Mouse (Mus musculus): ENCODE measurements around the gene Gm9918. TPM values are rescaled to one million over a fixed set of nuclear protein-coding genes. Genes with fewer than 3 reads are reported as not detected.
A peak's percentile ranks its signal among the peaks of the same experiment; 100 is the strongest.

Gm9918 gene
- polyA plus RNA-seq, 1 experiment from 2014 or later: 0.49 TPM

DNA sequence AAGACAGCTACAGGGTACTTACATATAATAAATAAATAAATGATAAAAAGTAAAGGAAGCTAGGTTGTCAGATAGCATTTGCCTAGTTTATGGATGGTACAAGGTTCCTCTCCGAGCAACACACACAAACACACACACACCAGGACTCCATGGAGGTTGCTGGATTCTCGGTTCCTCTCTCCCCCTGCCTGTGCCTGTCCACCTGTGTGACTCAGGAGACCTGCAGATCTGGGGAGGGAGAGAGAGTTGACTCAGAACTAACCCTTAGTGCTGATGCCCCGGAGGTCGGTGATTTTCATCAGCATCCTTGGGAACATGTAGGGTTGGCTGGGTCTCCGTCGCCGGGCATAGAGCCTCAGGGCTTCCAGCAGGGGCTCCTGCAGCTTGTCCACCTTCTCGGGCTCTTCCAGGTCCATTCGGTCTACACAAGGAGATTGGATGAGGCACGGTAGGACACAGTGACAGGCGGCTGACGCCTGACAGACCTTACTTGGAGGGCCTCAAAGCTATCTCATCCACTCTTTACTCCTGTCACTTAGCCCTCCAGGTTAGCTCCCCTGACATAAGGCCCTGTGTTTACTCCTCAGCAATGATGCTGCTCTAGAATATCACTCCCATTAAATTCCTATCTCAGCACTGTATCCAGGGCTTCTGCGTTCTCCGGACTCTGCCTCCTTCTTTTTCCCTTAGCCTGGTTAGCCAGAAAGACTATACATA lies 31.7 kb upstream of the Gm9918 start:
- ATAC-seq (ENCODE audit: low FRiP score): peak; percentile 4; the same call in 1 of the 2 replicates
- Histone ChIP-seq H3K4me3 (no peak overlapping the region), H3K9me3 (replicated peaks) (no peaks in the 10 kb centered on the region), H3K27ac (no peak overlapping the region), H3K9ac (no peak overlapping the region), H3K36me3 (no peaks in the 10 kb centered on the region), H3K4me1 (peaks cover 18% of the 10 kb centered on the region), H3K4me2 (replicated peaks) (no peak overlapping the region), H3K27me3 (peaks cover 39% of the 10 kb centered on the region)
- WGBS: 94% methylated on average over 14 of the region's 14 CpGs

DNA sequence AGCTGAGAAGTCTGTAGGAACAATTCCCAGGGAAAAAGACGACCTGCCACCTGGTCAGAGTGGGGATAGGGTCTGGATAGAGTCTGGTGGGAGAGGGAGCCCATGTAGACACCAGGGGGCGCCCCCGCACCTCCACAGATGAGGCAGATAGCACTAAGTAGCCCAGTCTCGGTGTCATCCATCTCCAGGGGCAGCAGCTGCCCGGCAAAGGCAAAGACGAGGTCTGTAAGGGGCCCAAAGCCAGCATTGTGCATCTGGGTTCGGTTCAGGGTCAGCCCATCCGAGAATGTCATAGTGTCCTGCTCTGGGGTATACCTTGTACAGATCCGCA lies 31.1 kb upstream of the Gm9918 start:
- Histone ChIP-seq H3K9me3 (replicated peaks) (no peaks in the 10 kb centered on the region), H3K9ac (no peak overlapping the region), H3K4me1 (peaks cover 19% of the 10 kb centered on the region), H3K36me3 (no peaks in the 10 kb centered on the region), H3K4me2 (replicated peaks) (no peak overlapping the region), H3K4me3 (no peak overlapping the region), H3K27ac (no peak overlapping the region), H3K27me3 (peaks cover 44% of the 10 kb centered on the region)
- 8% methylated on average over 9 of the region's 9 CpGs for WGBS
- ATAC-seq (ENCODE audit: low FRiP score): peak; percentile 77

DNA sequence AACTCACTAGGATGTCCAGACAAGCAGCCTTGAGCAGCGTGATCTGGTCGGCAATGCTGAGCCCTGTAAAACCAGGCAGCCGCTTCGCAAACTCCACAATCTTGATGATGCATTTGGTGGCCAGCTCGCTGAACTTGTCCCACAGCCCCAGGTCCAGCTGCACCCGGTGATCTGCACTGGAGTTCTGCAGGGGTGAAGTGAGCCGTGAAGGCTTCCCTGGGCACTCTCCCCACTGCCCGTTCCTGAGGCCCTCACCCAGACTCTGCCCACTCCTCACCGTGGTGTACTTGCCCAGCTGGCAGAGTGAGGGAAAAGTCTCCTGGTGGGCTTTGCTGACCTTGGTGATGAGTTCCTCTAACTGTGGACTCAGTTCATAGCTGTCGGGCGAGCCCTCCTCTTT lies 30.5 kb upstream of the Gm9918 start:
- H3K36me3 ChIP-seq: no peaks in the 10 kb centered on the region
- no peak overlapping the region for H3K4me2 ChIP-seq (replicated peaks)
- H3K9me3 ChIP-seq (replicated peaks): no peaks in the 10 kb centered on the region
- no peak overlapping the region for H3K27ac ChIP-seq
- no peak overlapping the region for H3K9ac ChIP-seq
- peaks cover 21% of the 10 kb centered on the region for H3K4me1 ChIP-seq
- no peak for ATAC-seq (ENCODE audit: low FRiP score)
- no peak overlapping the region for H3K4me3 ChIP-seq
- peaks cover 50% of the 10 kb centered on the region for H3K27me3 ChIP-seq
- 77% methylated on average over 11 of the region's 11 CpGs for WGBS

DNA sequence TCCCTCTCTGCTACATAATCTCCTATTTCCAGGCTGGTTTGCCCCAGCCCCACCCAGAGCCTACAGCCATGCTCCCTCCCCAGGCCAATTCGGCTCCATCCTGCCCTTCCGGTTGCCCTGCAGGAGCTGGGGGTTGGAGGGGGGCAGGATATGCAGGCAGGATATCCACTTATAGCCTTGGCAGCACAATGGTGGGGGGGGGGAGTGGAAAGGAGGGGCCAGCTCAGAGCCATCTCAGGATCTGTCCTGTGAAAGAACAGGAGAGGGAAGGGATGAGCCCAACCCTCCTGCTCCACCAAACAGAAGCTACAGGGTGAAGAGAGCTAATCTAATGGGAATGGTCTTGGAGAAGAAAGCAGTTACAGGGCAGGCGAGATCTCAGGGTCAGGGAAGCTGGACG lies 29.8 kb upstream of the Gm9918 start:
- Histone ChIP-seq H3K27ac (no peak overlapping the region), H3K9ac (no peak overlapping the region), H3K4me1 (peaks cover 21% of the 10 kb centered on the region), H3K4me2 (replicated peaks) (no peak overlapping the region), H3K27me3 (peaks cover 57% of the 10 kb centered on the region), H3K4me3 (no peak overlapping the region), H3K9me3 (replicated peaks) (no peaks in the 10 kb centered on the region), H3K36me3 (no peaks in the 10 kb centered on the region)
- WGBS: 78% methylated on average over 4 of the region's 4 CpGs
- ATAC-seq (ENCODE audit: low FRiP score): no peak

DNA sequence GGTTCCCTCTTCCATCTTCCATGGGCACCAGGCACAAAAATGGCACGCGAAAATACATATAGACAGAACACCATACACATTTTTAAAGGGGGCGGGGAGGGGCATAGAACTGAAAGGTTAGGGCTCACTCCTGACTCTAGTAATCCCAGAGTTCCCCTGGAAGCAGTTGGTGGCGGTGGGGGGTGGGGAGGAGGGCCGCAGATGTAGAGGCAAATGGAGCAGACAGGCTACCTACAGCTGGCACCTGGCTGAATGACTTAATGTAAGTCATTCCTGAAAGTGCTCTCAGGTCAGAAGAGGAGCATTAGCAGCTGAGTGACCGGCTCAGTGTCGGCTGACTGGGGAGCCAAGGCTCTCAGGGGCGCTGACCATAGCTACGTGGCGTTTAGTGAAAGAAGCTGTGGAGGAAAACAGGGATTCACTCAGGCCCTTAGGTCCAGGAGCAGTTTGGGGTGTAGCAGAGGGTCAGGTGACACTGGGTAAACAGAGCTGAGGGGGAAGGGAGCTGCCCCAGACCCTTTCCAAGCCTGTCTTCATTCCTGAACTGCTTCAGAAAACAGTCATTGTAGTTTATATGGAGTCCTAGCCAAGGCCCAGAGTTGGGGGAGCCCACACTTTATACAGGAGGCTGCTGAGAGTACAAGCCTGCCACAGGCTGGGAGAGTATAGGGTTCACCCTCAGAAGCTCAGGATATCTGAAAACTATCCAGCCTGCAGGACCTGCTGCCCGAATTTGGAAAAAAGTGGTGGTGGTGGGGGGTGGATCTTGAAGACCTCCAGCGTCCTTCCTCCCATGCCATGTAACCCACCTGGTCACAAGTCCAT lies 27.7 kb upstream of the Gm9918 start:
- WGBS: 34% methylated on average over 12 of the region's 12 CpGs
- no peak overlapping the region for H3K9ac ChIP-seq
- H3K4me2 ChIP-seq (replicated peaks): no peak overlapping the region

DNA sequence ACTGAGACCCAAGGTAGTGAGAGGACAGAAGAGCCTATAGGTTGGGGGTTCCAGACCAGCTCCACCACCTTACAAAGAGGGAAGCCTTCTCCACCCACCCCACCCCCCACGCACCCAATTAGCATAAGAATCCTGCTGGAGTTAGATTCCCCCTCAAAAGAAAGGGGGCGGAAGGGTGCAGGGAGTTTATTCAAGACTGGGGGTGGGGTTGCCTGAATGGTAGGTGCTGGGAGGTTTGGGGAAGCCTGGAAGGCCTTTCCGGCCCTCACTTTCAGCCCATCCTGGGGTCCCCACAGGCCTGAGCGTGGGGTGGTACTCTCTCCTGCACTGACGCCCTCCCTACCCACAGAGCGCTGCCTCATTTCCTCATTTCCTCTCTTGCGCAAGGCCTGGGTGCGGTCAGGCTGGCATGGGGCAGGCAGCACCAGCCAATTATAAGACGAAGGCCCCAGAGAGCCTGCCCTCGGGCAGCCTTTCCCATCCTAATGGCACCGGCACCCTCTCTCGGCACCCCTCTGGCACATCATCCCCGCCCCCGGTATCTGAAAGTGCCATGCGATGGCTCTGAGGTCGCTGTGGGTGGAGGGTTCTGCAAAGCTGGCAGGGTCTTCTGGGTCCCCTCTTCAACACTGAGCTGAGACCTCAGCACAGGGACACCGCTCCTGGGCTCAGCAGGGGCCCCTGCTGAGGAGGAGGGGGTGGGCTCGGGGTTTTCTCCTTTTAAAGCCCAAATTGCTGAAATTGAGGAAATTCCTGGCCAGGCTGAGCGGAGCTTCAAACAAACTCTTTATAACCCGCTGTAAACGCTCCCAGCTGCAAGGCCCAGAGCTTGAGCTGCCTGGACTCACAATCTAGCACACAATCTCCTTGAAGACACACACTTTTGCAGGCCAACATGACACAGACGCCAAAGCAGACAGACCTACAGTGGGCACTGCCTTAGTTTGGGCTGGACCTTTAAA lies 26.9 kb upstream of the Gm9918 start:
- no peak for ATAC-seq (ENCODE audit: low FRiP score)
- 0 out of 2 replicates have a peak overlapping the region, but pooled peaks have one; percentile 1 for H3K4me3 ChIP-seq
- 11% methylated on average over 22 of the region's 22 CpGs for WGBS
- no peaks in the 10 kb centered on the region for H3K36me3 ChIP-seq
- H3K27ac ChIP-seq: no peak overlapping the region
- peaks cover 83% of the 10 kb centered on the region for H3K27me3 ChIP-seq
- H3K4me1 ChIP-seq: peaks cover 41% of the 10 kb centered on the region
- H3K9ac ChIP-seq: peak overlapping the region; percentile 1
- H3K9me3 ChIP-seq (replicated peaks): no peaks in the 10 kb centered on the region
- H3K4me2 ChIP-seq (replicated peaks): peak overlapping the region; percentile 27

More for the DNA sequence above, 27.7 kb upstream of the Gm9918 start:
- no peak overlapping the region for H3K27ac ChIP-seq
- peaks cover 35% of the 10 kb centered on the region for H3K4me1 ChIP-seq
- no peaks in the 10 kb centered on the region for H3K9me3 ChIP-seq (replicated peaks)
- no peaks in the 10 kb centered on the region for H3K36me3 ChIP-seq
- H3K27me3 ChIP-seq: peaks cover 77% of the 10 kb centered on the region
- no peak for ATAC-seq (ENCODE audit: low FRiP score)
- no peak overlapping the region for H3K4me3 ChIP-seq

DNA sequence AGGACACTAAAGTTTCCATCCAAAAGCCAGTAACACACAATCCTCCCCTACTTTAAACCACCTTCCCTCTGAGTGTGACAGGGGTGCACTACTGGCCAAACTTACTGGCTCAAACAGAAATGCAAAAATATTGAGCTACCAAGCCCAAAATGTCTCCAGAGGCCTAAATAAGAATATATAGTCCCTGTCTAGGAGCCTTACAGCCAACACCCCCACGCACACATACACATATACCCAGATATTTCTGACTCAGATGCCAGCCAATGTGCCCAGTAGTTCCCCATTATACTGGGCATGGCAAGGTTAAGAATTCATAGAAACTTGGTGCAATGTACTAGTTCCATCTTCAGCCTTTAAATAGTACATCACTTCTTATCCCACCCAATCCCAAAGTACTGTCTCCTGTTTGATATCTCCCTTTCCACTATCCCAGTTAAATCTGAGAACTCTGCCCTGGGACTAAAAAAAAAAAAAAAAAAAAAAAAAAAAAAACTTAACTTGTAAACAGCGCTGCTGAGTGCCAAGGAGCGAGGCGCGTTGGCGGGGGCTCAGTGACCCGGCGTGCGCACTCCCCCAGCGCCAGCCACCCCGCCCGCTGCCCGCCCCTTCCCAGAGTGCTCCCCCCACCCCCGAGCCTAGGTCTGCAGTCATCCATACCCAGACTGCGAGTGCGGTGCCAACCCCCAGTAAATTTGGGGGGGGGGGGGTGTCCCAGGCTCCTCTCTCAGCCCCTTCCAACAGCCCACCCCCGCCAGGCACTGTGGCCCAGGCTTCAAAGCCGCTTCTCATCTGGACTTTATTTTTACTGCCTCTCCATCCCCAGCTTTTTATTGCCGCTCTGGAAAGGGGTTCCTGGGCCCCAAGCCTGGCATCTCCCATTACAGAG lies 25.8 kb upstream of the Gm9918 start:
- Histone ChIP-seq H3K36me3 (no peaks in the 10 kb centered on the region), H3K27me3 (peaks cover 93% of the 10 kb centered on the region), H3K4me2 (replicated peaks) (peak overlapping the region; percentile 97), H3K27ac (no peak overlapping the region), H3K9ac (peak overlapping the region; percentile 44; the same call in 1 of the 2 replicates), H3K9me3 (replicated peaks) (no peaks in the 10 kb centered on the region), H3K4me1 (peaks cover 46% of the 10 kb centered on the region), H3K4me3 (peak overlapping the region; percentile 57)
- WGBS: 4% methylated on average over 17 of the region's 19 CpGs
- no peak for ATAC-seq (ENCODE audit: low FRiP score)

DNA sequence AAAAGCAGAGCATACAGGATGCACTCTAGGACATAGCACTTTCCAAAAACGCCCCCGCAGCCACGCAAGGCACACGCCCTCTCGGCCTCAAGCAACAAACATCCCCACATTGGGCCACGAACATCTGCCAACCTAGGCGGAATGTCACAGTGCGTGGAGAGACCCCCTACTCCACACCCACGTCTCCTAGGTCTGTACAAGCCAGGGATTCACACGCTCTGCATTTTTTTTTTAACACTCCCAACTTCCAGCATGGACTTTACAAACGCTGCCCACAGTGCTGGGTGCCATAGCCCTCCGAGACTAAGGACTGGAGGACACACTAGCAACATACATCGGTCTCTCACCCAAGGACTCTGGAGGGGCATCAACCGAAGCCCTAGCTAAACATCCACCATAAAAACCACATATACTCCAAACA lies 24.9 kb upstream of the Gm9918 start:
- H3K9ac ChIP-seq: no peak overlapping the region
- peaks cover 96% of the 10 kb centered on the region for H3K27me3 ChIP-seq
- peaks cover 46% of the 10 kb centered on the region for H3K4me1 ChIP-seq
- no peak for ATAC-seq (ENCODE audit: low FRiP score)
- no peaks in the 10 kb centered on the region for H3K9me3 ChIP-seq (replicated peaks)
- no peaks in the 10 kb centered on the region for H3K36me3 ChIP-seq
- peak overlapping the region; percentile 57 for H3K4me3 ChIP-seq
- WGBS: 3% methylated on average over 14 of the region's 14 CpGs
- no peak overlapping the region for H3K27ac ChIP-seq
- peak overlapping the region; percentile 97 for H3K4me2 ChIP-seq (replicated peaks)

DNA sequence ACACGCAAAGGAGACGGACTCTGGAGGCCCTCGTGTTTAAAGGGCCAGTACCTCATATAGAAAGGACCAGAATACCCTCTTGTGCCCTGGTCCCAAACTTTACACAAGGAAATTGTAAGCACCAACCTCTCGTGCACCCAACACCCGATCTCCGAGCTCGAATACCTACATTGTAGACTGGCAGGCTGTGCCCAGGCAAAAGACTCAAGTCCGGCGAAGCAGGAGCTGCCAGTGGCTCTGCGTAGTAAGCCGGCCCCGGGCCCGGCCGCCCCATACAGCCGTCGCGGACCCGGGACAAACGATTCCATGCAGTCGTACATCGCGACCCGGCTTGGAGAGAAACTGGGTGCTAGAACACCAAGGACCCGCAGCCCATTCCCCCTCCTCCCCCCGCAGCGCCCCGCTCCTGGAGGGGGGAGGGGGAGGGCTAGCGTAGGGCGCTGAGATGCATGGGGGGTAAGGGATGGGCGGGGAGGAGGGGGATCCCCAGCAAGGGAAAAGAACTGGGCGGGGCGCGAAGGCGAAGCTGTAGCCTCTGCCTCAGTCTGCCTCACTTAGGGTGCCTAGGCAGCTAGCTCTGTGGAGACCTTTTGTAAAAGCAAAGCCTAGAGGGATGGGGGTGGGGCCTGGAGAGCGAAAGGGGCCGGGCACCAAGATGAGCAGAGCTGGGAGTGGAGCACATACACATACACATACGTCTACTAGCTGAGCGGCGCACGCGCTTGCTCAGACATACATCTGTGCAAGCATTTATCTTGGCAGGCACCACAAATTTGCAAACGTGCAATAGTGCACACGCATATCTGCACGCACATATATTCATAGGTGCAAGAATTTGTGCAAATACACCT lies 24.2 kb upstream of the Gm9918 start:
- Histone ChIP-seq H3K9me3 (replicated peaks) (no peaks in the 10 kb centered on the region), H3K4me3 (peak overlapping the region; percentile 57), H3K4me1 (peaks cover 46% of the 10 kb centered on the region), H3K9ac (peak overlapping the region; percentile 60), H3K36me3 (no peaks in the 10 kb centered on the region), H3K4me2 (replicated peaks) (peak overlapping the region; percentile 97), H3K27me3 (peaks cover 95% of the 10 kb centered on the region), H3K27ac (peak overlapping the region; percentile 86)
- peak; percentile 80 for ATAC-seq (ENCODE audit: low FRiP score)
- under 1% methylated on average over 41 of the region's 44 CpGs for WGBS

DNA sequence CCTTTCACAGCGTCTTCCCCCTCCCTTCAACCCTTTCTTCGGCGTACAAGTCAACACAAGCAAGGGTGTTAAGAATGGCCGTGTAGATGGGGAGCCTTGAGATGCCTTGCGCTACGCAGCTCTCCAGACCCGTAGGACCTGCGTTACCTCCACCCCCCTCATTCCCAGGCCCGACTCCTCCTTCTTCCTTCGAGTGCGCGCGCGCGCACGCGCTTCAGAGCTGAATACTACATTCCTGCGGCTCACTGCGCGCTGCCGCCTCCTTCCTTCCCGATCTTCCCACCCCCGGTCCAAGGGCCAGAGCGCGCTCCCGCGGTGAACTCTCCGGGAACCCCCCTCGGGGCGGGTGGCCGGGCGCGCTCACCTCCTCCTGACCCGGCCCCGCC lies 23.5 kb upstream of the Gm9918 start:
- Histone ChIP-seq H3K9me3 (replicated peaks) (no peaks in the 10 kb centered on the region), H3K4me3 (peak overlapping the region; percentile 57), H3K4me2 (replicated peaks) (peak overlapping the region; percentile 97), H3K27ac (peak overlapping the region; percentile 86), H3K36me3 (no peaks in the 10 kb centered on the region), H3K4me1 (peaks cover 46% of the 10 kb centered on the region), H3K9ac (peak overlapping the region; percentile 60; the same call in 1 of the 2 replicates), H3K27me3 (peaks cover 93% of the 10 kb centered on the region)
- 0% methylated on average over 30 of the region's 35 CpGs for WGBS
- ATAC-seq (ENCODE audit: low FRiP score): peak; percentile 61

Data from hindbrain, embryonic 12.5 days (tissue).